Mouse (Mus musculus) kidney, embryonic 15.5 days (tissue): ENCODE measurements around the gene Racgap1. TPM values are rescaled to one million over a fixed set of nuclear protein-coding genes. Genes with fewer than 3 reads are reported as not detected.

Source experiments
- ATAC-seq: fragments of 200-750 bp; cut with Nextera tagmentation; replicated peaks from 2 replicates; pipeline ENCODE4 v1.8.0; 2017; ENCODE audit warnings: moderate TSS enrichment; ENCODE audit not compliant: low FRiP score
- H3K27ac ChIP-seq: fragments of 300-500 bp; sonication (generic); 2 replicates; pipeline ENCODE4 v1.5.1; 2015; ENCODE audit warnings: mild to moderate bottlenecking, inconsistent platforms
- H3K27me3 ChIP-seq: fragments of 300-500 bp; sonication (generic); 2 replicates; pipeline ENCODE4 v1.6.1; 2015; ENCODE audit warnings: inconsistent platforms
- H3K36me3 ChIP-seq: fragments of 300-500 bp; sonication (generic); 2 replicates; pipeline ENCODE4 v1.6.1; 2015; ENCODE audit warnings: inconsistent platforms
- H3K4me1 ChIP-seq: fragments of 300-500 bp; sonication (generic); 2 replicates; pipeline ENCODE4 v1.6.1; 2015; ENCODE audit warnings: inconsistent platforms
- H3K4me2 ChIP-seq: fragments of 300-500 bp; sonication (generic); 2 replicates; pipeline ENCODE4 v1.6.1; 2015; ENCODE audit warnings: moderate library complexity, mild to moderate bottlenecking, inconsistent platforms
- H3K4me3 ChIP-seq: fragments of 300-500 bp; sonication (generic); replicated peaks from 2 replicates; pipeline ENCODE4 v1.5.1; 2015; ENCODE audit warnings: mild to moderate bottlenecking, inconsistent platforms
- H3K9ac ChIP-seq: fragments of 300-500 bp; sonication (generic); 2 replicates; pipeline ENCODE4 v1.6.1; 2015; ENCODE audit warnings: mild to moderate bottlenecking, inconsistent platforms
- H3K9me3 ChIP-seq: fragments of 300-500 bp; sonication (generic); replicated peaks from 2 replicates; pipeline ENCODE4 v1.6.1; 2016; ENCODE audit warnings: inconsistent platforms
- WGBS: fragments of 180-500 bp; shearing (Covaris S2); methylation state at CpG from one replicate; pipeline ENCODE4 v1.1.7; 2015; ENCODE audit warnings: mixed read lengths; 5-methylcytosine and 5-hydroxymethylcytosine counted together
- polyA plus RNA-seq: library from polyadenylated mRNA; unstranded; fragments of >200 nt; fragmentation: Nextera tagmentation; extraction: Ambion mirVana; gene quantifications from 2 replicates; pipeline ENCODE4 v1.2.1, GENCODE M21; 2015

Gene Racgap1
- polyA plus RNA-seq, 1 experiment from 2014 or later: 147 TPM

- WGBS: 76% methylated on average over 13 of the region's 13 CpGs
Observed at GRCm38 (mm10) chr15:99608382-99609125, 42.9 kb downstream of the Racgap1 start.

DNA sequence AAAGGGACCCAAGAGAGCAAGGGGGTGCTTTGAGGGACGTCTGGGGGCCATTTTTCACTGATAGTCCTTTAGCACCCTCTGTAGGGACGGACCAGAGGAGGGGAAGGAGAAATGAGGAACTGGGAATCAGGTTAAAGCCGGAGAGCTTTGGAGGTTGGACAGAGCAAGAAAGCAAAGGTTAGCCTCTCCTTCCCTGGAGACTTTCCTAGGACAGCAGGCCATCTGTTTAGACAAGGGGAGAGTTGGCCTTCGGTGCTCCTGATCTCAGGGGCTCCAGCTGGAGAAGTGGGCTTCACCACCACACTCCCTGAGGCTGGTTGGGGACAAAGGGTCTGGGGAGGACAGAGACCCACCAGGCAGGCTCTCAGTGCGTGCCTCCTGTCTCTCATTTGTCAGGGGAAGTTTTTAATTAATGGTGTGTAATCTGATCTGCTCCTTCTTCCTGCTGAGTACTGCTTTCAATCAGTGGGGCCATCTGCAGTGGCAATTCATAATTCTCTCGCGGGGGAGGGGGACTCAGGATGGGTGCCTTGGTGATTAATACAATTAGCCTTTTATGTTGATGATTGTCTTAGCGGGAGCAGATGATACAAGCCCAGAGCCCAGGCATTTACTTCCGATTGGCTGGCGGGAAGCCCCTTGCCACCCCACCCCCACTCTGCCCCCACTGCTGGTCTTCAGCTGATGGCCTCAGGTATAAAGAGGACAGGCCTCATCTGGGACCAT, 43.9 kb downstream of the Racgap1 start:
- WGBS: 13% methylated on average over 10 of the region's 10 CpGs
- Histone ChIP-seq H3K9ac (0 out of 2 replicates have a peak overlapping the region, but pooled peaks have one; percentile 10), H3K27me3 (peaks cover 11% of the 10 kb centered on the region; the same call in 1 of the 2 replicates), H3K4me2 (no peak overlapping the region), H3K4me1 (peaks cover 40% of the 10 kb centered on the region), H3K4me3 (no peak overlapping the region), H3K9me3 (no peaks in the 10 kb centered on the region), H3K36me3 (no peaks in the 10 kb centered on the region), H3K27ac (no peak overlapping the region)
- no peak for ATAC-seq

More at GRCm38 (mm10) chr15:99608382-99609125, 42.9 kb downstream of the Racgap1 start:
- no peak overlapping the region for H3K4me3 ChIP-seq
- ATAC-seq: no peak
- no peak overlapping the region for H3K4me2 ChIP-seq
- H3K9me3 ChIP-seq: no peaks in the 10 kb centered on the region
- H3K36me3 ChIP-seq: no peaks in the 10 kb centered on the region
- peaks cover 31% of the 10 kb centered on the region for H3K4me1 ChIP-seq
- no peak overlapping the region for H3K27ac ChIP-seq
- H3K27me3 ChIP-seq: peaks cover 4% of the 10 kb centered on the region; the same call in 1 of the 2 replicates
- H3K9ac ChIP-seq: no peak overlapping the region

DNA sequence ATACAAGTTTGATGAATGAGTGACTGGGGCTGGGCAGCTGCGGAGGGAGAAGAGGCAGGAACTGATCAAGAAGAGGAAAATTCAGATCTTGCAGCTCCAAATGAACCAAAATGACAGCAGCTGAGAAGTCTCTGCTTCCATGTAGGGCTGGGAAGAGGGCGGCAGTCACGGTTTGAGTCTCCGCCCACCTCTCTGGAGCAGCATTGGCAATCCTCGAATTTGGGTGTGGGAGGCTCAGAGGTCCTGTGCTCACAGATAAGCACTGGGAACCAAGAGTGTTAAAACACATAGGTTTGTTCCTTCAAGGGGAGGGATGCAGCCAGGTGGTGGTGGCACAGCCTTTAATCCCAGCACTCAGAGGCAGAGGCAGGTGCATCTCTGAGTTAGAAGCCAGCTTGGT, 44.9 kb downstream of the Racgap1 start:
- 26% methylated on average over 5 of the region's 5 CpGs for WGBS
- Histone ChIP-seq H3K9ac (no peak overlapping the region), H3K4me2 (no peak overlapping the region), H3K9me3 (no peaks in the 10 kb centered on the region), H3K4me1 (peaks cover 48% of the 10 kb centered on the region), H3K27me3 (peaks cover 16% of the 10 kb centered on the region; the same call in 1 of the 2 replicates), H3K4me3 (no peak overlapping the region), H3K27ac (no peak overlapping the region), H3K36me3 (no peaks in the 10 kb centered on the region)
- ATAC-seq: no peak

DNA sequence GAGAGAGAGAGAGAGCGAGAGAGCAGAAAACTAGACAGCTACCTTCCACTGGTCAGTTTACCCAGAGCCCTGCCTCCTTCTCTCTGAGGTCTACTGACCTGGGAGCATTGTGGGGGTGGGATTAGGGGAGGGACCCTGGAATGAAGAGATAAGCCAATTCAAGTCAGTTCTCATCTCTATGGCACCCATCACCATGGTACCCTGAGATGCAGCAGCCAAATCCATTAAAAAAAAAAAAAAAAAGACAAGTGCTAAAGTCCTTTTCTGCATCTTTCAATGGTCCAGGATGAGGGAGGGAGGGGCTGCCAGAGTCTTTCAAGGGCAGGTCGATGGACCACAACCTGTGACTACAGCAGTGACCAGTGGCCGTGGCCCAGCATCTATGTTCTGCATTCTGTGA, 45.9 kb downstream of the Racgap1 start:
- Histone ChIP-seq H3K9ac (no peak overlapping the region), H3K36me3 (no peaks in the 10 kb centered on the region), H3K4me2 (no peak overlapping the region), H3K27me3 (peaks cover 25% of the 10 kb centered on the region), H3K27ac (no peak overlapping the region), H3K4me1 (peaks cover 51% of the 10 kb centered on the region), H3K9me3 (no peaks in the 10 kb centered on the region), H3K4me3 (no peak overlapping the region)
- ATAC-seq: no peak
- 81% methylated on average over 3 of the region's 3 CpGs for WGBS

GRCm38 (mm10) chr15:99603216-99603615, 48.2 kb downstream of the Racgap1 start:
- Histone ChIP-seq H3K4me3 (no peak overlapping the region), H3K36me3 (no peaks in the 10 kb centered on the region), H3K27me3 (peaks cover 39% of the 10 kb centered on the region), H3K9ac (no peak overlapping the region), H3K9me3 (no peaks in the 10 kb centered on the region), H3K4me1 (peaks cover 65% of the 10 kb centered on the region), H3K27ac (no peak overlapping the region), H3K4me2 (no peak overlapping the region)
- no peak for ATAC-seq
- 79% methylated on average over 7 of the region's 7 CpGs for WGBS

GRCm38 (mm10) chr15:99602206-99602820, 49.1 kb downstream of the Racgap1 start:
- H3K9me3 ChIP-seq: no peaks in the 10 kb centered on the region
- H3K4me3 ChIP-seq: no peak overlapping the region
- H3K4me1 ChIP-seq: peaks cover 56% of the 10 kb centered on the region
- WGBS: 58% methylated on average over 17 of the region's 17 CpGs
- H3K27me3 ChIP-seq: peaks cover 47% of the 10 kb centered on the region
- no peak overlapping the region for H3K9ac ChIP-seq
- no peak for ATAC-seq
- H3K4me2 ChIP-seq: no peak overlapping the region
- no peak overlapping the region for H3K27ac ChIP-seq
- no peaks in the 10 kb centered on the region for H3K36me3 ChIP-seq

DNA sequence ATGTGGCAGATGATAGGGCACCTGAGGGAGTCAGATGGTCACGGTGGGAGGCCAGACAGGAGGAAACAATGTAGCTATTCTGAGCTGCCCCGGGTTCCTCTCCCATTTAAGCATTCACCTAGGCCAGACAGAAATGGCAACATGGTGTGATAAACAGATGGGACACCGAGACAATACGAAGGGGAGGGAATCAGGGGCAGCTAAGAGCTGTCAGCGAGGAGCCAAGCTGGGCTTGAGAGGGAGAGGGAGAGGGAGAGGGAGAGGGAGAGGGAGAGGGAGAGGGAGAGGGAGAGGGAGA, 49.7 kb downstream of the Racgap1 start:
- H3K9me3 ChIP-seq: no peaks in the 10 kb centered on the region
- no peak overlapping the region for H3K4me2 ChIP-seq
- H3K36me3 ChIP-seq: no peaks in the 10 kb centered on the region
- H3K9ac ChIP-seq: no peak overlapping the region
- WGBS: 40% methylated on average over 5 of the region's 5 CpGs
- H3K27me3 ChIP-seq: peaks cover 50% of the 10 kb centered on the region
- no peak overlapping the region for H3K4me3 ChIP-seq
- H3K27ac ChIP-seq: no peak overlapping the region
- ATAC-seq: no peak
- H3K4me1 ChIP-seq: peaks cover 51% of the 10 kb centered on the region

DNA sequence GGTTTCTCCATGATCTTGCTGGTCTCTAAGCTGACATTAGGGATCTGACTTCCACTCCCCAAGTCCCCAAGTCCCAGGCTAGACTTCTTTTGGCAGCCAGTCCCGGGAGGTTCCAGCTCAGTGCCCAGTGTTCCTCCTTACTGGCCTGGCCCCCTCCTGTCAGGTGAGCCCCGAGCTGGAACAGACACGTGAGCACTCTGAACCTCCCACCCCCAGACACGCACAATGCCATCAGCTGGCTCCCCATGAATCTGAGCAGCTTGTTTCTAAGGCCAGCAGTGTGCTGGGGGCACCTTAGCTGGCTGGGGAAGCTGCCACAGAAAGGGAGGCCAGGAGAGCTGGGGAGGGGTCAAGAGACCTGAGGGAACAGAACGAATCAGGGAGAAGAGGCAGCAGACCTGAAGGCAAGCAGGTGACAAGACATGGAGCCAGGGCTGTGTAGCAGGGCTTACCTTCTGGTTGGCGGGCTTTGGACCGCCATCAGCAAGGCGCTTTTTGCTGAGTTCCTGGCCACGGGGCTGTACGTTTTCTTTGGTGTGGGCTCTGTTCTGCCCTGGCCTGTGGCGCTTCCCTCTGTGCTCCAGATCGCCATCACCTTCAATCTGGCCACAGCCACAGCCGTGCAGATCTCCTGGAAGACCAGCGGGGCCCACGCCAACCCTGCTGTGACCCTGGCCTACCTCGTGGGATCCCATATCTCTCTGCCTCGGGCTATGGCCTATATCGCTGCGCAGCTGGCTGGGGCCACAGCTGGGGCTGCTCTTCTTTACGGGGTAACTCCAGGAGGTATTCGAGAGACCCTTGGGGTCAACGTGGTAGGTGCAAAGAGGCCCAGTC, 50.3 kb downstream of the Racgap1 start, which contains the start of gene Aqp6:
Gene Aqp6 (plus strand): TSS at position 415 of the 837 bp plus-strand sequence.
- Histone ChIP-seq H3K4me2 (no peak within 1 kb of the TSS), H3K9ac (no peak within 1 kb of the TSS), H3K4me1 (peaks cover 46% of the 10 kb centered on the region), H3K9me3 (no peaks in the 10 kb centered on the region), H3K36me3 (no peaks in the 10 kb centered on the region), H3K27me3 (peaks cover 50% of the 10 kb centered on the region), H3K27ac (no peak within 1 kb of the TSS), H3K4me3 (no peak within 1 kb of the TSS)
- ATAC-seq: no peak; the same call in 1 of the 2 replicates
- 47% methylated on average over 22 of the region's 22 CpGs for WGBS

DNA sequence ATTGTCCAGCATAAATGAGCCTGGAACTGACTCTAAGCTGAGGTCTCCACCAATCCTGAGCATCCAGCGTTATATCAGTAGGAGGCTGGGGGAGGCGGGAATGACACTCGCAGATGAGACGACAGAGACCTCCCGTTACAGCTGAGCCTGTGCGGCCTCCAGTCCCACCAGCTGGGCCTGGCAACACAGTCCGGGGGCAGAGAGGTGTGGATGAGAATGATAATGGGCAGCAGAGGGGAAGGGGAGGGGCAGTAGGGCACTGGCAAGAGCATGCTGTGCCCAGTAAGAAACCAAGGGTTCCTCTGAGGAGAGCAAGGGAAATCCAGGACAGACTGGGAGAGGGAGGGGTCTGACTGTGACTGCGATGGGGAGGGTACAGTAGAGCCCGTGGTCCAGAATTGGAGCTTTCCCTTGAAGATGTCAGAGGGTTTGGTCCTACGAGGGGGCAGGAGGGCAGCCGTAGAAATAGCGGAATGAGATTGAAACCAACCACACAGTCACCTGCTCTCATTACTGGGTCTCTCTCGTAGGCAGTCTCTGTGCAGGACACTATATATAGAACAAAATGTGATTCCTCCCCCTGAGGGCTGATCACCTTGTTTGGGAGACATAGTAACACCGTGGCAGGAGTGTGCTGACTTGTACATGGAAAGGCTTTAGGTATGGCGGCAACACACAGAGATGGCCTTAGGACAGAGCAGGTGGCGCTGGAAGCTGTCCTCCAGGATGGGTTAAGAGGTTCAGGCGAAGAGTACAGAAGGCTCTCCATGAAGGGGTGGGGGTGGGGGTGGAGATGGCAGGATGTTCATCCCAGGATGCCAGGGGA, 52.0 kb downstream of the Racgap1 start:
- no peak overlapping the region for H3K27ac ChIP-seq
- peaks cover 64% of the 10 kb centered on the region for H3K27me3 ChIP-seq
- no peak overlapping the region for H3K4me3 ChIP-seq
- no peak overlapping the region for H3K9ac ChIP-seq
- H3K36me3 ChIP-seq: no peaks in the 10 kb centered on the region
- WGBS: 58% methylated on average over 17 of the region's 17 CpGs
- H3K4me2 ChIP-seq: no peak overlapping the region
- H3K9me3 ChIP-seq: no peaks in the 10 kb centered on the region
- no peak for ATAC-seq
- H3K4me1 ChIP-seq: peaks cover 47% of the 10 kb centered on the region

DNA sequence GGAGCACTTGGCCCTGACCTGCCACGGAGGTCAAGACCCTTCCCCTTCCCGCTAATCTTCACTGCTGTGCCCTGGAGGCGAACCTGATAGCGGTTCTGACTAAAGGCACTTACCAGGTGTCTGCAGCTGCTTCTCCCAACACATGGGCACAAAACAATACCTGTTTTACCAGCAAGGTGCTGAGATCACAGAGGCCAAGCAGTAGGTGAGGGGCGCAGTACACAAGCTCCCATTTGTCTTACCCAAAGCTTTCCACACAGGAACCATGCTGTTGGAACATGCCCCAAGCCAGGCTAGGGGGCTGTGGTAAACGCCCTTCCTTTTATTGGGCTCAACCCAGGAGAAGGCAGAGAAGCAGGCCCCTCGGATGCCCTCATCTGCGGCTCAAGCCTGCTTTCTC, 53.9 kb downstream of the Racgap1 start:
- ATAC-seq: no peak
- H3K27ac ChIP-seq: no peak overlapping the region
- H3K27me3 ChIP-seq: peaks cover 75% of the 10 kb centered on the region
- H3K36me3 ChIP-seq: no peaks in the 10 kb centered on the region
- no peaks in the 10 kb centered on the region for H3K9me3 ChIP-seq
- H3K9ac ChIP-seq: no peak overlapping the region
- 56% methylated on average over 8 of the region's 8 CpGs for WGBS
- H3K4me2 ChIP-seq: no peak overlapping the region
- H3K4me3 ChIP-seq: no peak overlapping the region
- H3K4me1 ChIP-seq: peaks cover 36% of the 10 kb centered on the region

DNA sequence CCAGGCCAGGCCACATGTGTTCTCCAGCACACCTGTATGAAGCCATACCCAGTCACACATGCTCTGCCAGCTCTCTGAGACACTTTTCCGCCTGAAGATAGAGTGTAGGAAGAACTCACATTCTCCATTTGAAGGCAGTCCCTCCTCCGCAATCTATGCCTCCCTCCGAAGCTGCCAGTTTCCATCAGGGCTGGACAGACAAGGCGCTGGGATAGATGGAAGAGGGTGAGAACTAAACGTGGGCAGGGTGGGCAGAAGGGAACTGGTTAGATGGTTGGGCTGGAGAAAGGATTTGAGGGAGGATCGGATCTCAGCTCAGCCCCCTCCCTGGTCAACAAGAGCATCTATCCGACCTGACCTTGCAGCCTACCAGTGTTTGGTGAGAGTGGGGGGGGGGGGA, 54.6 kb downstream of the Racgap1 start:
- Histone ChIP-seq H3K36me3 (no peaks in the 10 kb centered on the region), H3K9ac (no peak overlapping the region), H3K9me3 (no peaks in the 10 kb centered on the region), H3K4me3 (no peak overlapping the region), H3K27ac (no peak overlapping the region), H3K4me1 (peaks cover 31% of the 10 kb centered on the region), H3K27me3 (peaks cover 78% of the 10 kb centered on the region), H3K4me2 (no peak overlapping the region)
- ATAC-seq: no peak
- 58% methylated on average over 7 of the region's 7 CpGs for WGBS
